Mouse (Mus musculus) embryo, embryonic 11 days (tissue): Measurements from ENCODE around the gene Eps8l3.

Experiments
- DNase-seq: peaks from one replicate; pipeline ENCODE4 v3.0.0-alpha.2; 2015

Gene Eps8l3

GRCm38 (mm10) chr3:107877005-107877404 is at the start of gene Eps8l3:
Gene Eps8l3, plus strand, starts transcription at chr3:107877229.
- no peak for DNase-seq

- DNase-seq, result no peak
Measured at GRCm38 (mm10) chr3:107827873-107828405, 49.1 kb upstream of the Eps8l3 start.

GRCm38 (mm10) chr3:107828518-107828917 is 48.5 kb upstream of the Eps8l3 start:
- no peak for DNase-seq

DNA sequence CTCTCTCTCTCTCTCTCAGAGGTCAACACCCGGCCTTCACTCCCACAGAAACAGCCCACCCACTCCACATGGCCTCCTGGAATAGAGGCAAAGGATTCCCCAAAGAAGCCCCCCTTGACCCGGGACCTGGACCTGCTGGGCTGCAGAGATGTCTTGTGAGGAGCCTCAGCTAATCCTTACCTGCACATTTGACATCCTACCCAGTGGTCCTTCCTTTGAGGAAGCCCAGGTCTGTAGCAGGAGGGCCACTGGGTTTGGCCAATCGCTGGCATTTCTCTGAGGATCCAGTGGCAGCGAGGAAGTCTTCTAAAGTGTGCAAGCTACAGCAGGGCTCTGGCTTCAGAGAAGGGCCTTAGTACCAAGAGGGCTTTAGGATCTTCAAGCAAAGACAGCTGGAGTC is 48.0 kb upstream of the Eps8l3 start:
- DNase-seq, result no peak

DNA sequence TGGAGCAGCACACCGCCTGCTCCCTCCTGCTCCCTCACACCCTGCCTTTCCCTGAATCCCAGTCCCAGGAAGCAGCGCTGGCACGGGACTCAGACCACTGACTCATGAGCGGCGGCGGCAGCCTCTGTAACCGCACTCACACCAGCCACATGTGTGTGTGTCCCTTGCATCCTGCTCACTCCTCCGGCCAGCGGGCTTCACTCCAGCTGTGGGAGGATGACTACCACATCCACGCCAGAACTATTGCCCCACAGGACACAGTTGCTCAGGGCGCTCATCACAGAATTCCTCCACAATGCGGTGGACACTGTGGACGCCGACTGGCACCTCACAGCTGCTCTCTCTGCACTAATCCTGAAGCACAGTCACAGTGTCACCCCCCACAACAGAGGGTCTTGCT is 47.4 kb upstream of the Eps8l3 start:
- no peak for DNase-seq

DNA sequence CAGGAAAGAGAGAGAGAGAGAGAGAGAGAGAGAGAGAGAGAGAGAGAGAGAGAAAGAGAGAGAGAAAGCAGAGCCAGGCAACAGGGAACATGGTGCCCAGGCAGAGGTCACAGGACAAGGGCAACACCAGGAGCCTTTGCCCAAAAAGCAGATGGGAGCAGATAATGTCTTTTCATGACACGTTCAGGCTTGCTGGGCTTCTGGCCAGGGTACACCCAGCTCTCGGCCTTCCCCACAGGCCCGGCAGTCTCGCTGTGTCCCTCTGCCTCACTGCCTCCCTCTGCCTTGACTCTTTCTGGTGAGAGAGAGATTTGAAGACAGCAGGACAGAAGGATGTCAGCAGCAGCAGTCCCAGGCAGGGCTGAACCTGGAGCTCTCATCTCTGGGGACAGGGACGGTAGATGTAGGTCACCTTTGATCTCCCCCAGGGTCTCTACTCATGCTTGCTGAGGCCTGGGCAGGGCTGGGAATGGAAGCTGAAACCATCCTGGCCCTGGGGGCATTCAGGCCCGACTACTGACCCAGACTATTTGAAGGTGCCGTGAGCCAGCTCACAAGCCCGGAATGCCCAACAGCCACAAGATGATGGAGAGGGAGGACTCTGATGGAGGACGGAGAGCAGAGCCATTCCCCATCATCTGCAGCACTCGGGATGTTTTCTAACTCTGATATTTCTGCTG is 45.0 kb upstream of the Eps8l3 start:
- no peak for DNase-seq

GRCm38 (mm10) chr3:107832645-107833044 is 44.4 kb upstream of the Eps8l3 start:
- DNase-seq, result no peak

DNA sequence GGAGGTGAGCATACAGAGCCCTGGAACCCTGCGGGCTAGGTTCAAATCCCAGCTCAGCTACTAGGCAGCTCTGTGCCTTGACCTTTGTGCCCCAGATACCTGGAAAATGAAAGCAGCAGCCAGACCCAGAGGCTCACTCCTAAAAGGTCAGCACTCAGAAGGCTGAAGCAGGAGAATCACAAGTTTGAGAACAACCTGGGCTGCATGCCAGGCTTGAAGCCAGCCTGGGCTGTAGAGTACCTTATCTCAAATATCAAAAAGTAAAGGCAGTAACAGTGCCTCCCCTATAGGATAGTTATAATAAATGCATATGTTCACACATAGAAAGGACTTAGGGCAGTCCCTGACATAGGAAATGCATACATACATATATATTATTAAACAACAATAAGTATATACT is 43.7 kb upstream of the Eps8l3 start:
- no peak for DNase-seq

DNA sequence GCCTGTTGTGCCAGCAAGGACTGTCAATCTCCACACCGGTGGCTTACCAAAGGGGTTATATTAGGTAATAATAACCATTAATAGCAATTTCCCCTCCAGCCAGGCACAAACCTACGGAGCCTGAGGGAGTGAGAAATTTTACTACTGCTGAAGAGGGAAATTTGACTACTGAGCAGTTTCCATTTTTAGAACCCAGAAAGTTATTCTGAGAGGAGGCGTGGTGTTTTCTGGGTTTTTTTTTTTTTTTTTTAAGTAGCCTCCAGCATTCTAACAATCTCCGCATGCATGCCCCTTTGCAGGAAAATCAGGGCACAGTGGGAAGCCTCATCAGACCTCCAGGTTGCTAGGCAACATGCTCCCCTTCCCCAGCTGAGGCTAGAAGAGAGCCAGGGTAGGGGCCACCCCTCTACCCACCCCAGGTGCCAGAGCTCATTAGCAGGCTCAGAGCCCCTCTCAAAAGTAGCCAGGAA is 43.1 kb upstream of the Eps8l3 start:
- DNase-seq, result peak; percentile 67

- no peak for DNase-seq
Measured at GRCm38 (mm10) chr3:107835301-107835700, 41.7 kb upstream of the Eps8l3 start.

- DNase-seq, result no peak
Measured at GRCm38 (mm10) chr3:107839855-107840254, 37.2 kb upstream of the Eps8l3 start.

DNA sequence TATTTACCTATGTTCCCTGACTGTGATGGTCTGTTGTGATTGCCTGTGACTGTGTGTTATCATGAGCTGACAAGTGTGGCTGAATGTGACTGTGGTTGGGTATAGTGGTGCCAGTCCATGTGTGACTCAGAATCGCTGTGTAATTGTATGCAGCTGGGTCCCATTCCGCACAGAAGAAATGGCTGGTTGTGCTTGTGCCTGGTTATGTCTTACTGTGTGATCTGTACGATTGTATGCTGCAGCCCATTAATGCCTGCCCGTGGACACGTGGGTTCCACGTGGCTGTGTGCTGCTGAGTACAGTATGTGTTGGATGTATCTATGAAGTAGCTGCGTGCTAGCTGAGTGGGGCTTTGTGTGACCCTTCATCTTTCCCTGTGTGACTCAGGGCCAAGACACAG is 36.2 kb upstream of the Eps8l3 start:
- no peak for DNase-seq

DNA sequence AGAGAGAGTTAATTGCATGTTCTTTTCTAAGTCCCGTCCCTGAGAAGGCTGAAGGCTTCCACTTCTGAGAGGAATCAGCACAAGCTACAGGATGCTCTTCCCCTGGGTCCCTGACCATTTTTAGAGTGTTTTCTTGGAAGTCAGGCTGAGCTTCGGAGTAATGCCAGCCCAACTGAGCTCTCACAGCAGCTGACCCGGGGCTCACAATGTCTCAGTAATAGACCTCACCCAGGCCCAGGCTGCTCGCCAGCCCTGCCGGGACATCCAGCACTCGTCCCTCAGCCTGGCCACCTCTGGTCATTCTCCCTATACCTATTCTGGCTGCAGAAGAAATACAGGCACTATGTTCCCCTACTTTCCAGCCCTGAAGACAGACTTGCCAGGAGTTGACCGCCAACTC is 35.7 kb upstream of the Eps8l3 start:
- DNase-seq, result no peak

DNA sequence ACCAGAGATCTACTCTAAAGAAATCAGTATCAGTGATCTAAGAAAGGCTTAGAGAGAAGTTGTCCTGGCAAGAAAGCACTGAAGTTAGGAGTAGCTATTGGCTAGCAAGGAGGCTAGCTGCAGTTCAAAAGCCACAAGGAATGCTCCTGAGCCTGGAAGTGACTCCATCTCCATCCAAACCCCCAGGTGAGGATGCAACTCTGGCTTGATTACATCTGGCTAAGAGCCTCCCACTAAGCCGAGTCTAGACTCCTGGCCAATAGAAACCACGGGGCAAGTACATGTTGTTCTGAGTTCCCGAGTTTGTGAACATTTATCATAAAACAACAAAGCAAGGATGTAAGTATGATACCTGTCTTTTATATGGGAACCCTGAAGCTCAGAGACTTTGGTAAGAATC is 33.6 kb upstream of the Eps8l3 start:
- DNase-seq, result no peak

DNA sequence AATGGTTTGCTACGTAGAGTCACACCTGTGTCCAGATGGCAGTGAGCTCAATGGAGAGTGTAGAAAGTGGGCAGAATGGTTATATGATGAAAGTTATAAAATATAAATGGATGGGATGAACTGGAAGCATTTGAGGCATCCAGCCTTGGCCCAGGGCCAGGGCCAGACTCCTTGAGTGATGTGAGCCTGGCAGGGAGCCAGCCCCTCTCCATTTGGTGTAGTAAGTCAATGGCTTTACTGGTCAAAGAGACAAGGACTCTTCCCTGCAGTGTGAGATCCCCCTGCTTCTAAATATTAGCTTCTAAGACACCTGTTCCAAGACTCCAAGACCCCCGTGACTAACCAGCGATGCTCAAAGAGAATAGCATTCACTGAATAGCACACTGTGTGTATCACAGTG is 33.0 kb upstream of the Eps8l3 start:
- no peak for DNase-seq

DNA sequence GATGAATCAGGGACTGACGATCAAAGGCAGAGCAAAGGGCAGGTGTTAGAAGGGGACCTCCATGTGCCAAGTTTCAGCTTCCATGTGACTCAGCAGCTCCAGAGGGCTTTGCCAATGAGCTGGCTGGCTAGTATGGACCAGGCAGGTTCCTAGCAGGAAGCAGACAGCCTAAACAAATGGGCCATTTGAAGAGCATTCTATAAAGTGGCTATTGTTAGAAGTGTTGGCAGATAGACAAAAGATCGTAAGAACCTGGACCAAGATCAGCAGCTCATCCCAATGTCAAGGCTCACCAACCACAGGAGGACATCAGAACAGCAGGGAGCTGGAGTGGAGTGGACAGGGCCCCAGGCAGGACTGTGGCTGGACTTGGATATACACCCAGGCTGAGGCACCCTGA is 32.5 kb upstream of the Eps8l3 start:
- DNase-seq, result no peak

- DNase-seq, result no peak
Measured at GRCm38 (mm10) chr3:107846175-107846574, 30.9 kb upstream of the Eps8l3 start.

DNA sequence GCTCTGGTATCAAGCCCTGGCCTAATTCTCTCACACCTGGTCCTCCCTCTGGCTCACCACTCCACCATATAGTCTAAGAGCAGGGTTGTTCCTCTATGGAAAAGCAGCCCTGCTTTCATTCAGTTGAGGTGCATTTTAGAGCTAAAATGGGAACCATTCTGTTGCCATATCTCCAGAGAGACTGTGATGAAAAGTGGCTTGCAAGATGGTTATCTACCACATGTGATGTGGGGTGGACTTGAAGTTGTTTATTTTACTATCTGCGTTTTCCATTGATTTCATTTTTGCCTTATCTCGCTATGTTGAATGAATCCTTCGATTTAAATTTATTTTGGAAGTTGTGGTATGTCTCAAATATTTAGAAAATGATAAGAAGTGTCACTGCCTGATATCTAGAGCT is 30.2 kb upstream of the Eps8l3 start:
- no peak for DNase-seq

DNA sequence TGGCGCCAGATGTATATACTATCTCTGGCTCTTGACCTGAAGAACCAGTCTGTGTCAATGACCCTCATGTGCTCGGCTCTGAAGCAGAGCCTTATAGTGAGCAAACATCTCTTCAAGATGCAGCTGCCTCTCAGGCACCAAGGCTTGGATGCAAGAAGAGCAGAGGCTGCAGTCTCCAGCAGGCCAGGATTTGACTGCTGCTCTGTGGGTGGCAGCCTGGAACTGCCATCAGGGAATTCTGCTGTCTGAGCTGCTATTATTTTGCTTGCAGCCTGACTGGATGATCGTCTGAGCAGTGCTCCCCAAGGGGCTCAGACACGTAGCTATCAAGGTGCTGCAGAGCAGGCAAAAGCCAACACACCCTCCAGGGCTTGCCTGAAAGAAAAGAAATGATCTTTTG is 28.9 kb upstream of the Eps8l3 start:
- no peak for DNase-seq

- no peak for DNase-seq
Measured at GRCm38 (mm10) chr3:107849000-107849692, 27.9 kb upstream of the Eps8l3 start.

GRCm38 (mm10) chr3:107849693-107850031 is 27.4 kb upstream of the Eps8l3 start:
- no peak for DNase-seq

GRCm38 (mm10) chr3:107850418-107851031 is 26.5 kb upstream of the Eps8l3 start:
- peak; percentile 67 for DNase-seq

DNA sequence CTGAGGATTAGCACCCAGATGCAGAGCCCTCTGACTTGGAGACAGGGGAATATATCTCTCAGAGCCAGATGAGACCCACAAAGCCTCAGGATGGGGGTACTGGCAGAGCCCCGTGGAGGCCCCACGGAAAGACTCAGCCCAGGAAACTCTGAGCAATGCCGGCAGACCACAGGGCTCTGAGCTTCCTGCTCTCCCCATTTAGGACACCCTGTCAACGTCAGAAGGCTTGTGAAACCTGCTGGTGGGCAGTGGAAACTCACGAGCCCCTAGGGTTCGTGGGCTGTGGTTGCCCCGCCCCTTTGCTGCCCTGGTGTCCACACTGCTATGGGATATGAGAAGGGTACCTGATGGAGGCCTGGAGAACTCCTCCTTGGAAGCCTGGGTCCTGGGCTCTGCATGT is 24.2 kb upstream of the Eps8l3 start:
- no peak for DNase-seq
